In genomic region chr3:68616363-68616762, GRCm38 (mm10) we compare ENCODE assay signal across 26 mouse cellular contexts.
DNase-seq lines count a peak whose midpoint lies in the region; ATAC-seq lines count a peak whose summit lies in the region.
"Had no signal": no experiment of that assay in that cellular context is flagged by ENCODE, and none has a peak within 500 bp of the region (broad histone marks: within the 10 kb centered on the region; RNA-seq: fewer than 3 reads in every experiment).

No protein-coding gene starts in this region.

- peaks cover 6% of the 10 kb centered on the region for H3K27me3 ChIP-seq in megakaryocyte, embryonic 14.5 days (replicated peaks)
- no peaks in the 10 kb centered on the region for H3K27me3 ChIP-seq in liver, embryonic 13.5 days
- H3K27me3 ChIP-seq in kidney, embryonic 15.5 days: no peaks in the 10 kb centered on the region
- H3K27me3 ChIP-seq: embryonic facial prominence, embryonic 13.5 days; forebrain, embryonic 12.5 days; intestine, embryonic 15.5 days; limb, embryonic 15.5 days; lung, embryonic 15.5 days; neural tube, embryonic 13.5 days had no signal

- peaks cover 7% of the 10 kb centered on the region for H3K36me3 ChIP-seq in megakaryocyte, embryonic 14.5 days (replicated peaks; ENCODE audit: low read length)
- no peaks in the 10 kb centered on the region for H3K36me3 ChIP-seq in liver, embryonic 13.5 days
- H3K36me3 ChIP-seq in kidney, embryonic 15.5 days: peaks cover 6% of the 10 kb centered on the region
- H3K36me3 ChIP-seq: embryonic facial prominence, embryonic 13.5 days; intestine, embryonic 15.5 days; limb, embryonic 15.5 days had no signal

- no peak overlapping the region for H3K9ac ChIP-seq in liver, embryonic 13.5 days
- H3K9ac ChIP-seq in kidney, embryonic 15.5 days: no peak overlapping the region
- H3K9ac ChIP-seq: embryonic facial prominence, embryonic 13.5 days; forebrain, embryonic 12.5 days; intestine, embryonic 15.5 days; limb, embryonic 15.5 days; lung, embryonic 15.5 days; neural tube, embryonic 13.5 days had no signal

- peak overlapping the region; percentile 33 for H3K4me3 ChIP-seq in megakaryocyte, embryonic 14.5 days (replicated peaks)
- H3K4me3 ChIP-seq in liver, embryonic 13.5 days (replicated peaks): no peak overlapping the region
- no peak overlapping the region for H3K4me3 ChIP-seq in kidney, embryonic 15.5 days (replicated peaks)
- H3K4me3 ChIP-seq: embryonic facial prominence, embryonic 13.5 days; erythroblast, embryonic 14.5 days; forebrain, embryonic 12.5 days; intestine, embryonic 15.5 days; left cerebral cortex, adult 2 months; limb, embryonic 15.5 days; lung, embryonic 15.5 days; myocyte; neural tube, embryonic 13.5 days had no signal

- peaks cover 47% of the 10 kb centered on the region for H3K4me1 ChIP-seq in megakaryocyte, embryonic 14.5 days
- peaks cover 11% of the 10 kb centered on the region for H3K4me1 ChIP-seq in liver, embryonic 13.5 days (replicated peaks)
- peaks cover 11% of the 10 kb centered on the region; the same call in 1 of the 2 replicates for H3K4me1 ChIP-seq in kidney, embryonic 15.5 days
- H3K4me1 ChIP-seq: embryonic facial prominence, embryonic 13.5 days; intestine, embryonic 15.5 days; limb, embryonic 15.5 days; lung, embryonic 15.5 days had no signal

- 14% methylated on average over 12 of the region's 12 CpGs for WGBS in liver, embryonic 13.5 days (ENCODE audit: insufficient replicate concordance)
- 79% methylated on average over 12 of the region's 12 CpGs for WGBS in kidney, embryonic 15.5 days

- peak; percentile 8 for DNase-seq in cerebellum, adult 9-11 months
- DNase-seq in cerebellum, adult 18-20 months: no peak
- DNase-seq in liver, embryonic 13.5 days: peak; percentile 18
- no peak for DNase-seq in ovary, adult 18-20 months (ENCODE audit: low spot score)
- no peak for DNase-seq in kidney, postnatal 4 days
- DNase-seq: adrenal gland, postnatal 14 days; cerebellum, postnatal 14 days; embryo, embryonic 11 days; gastrocnemius, postnatal 36 days; left cerebral cortex, postnatal 4 days; right cerebral cortex, adult 18-20 months; right cerebral cortex, postnatal 4 days had no signal

- H3K27ac ChIP-seq in liver, embryonic 13.5 days: no peak overlapping the region
- H3K27ac ChIP-seq in kidney, embryonic 15.5 days: no peak overlapping the region
- H3K27ac ChIP-seq: embryonic facial prominence, embryonic 13.5 days; forebrain, embryonic 12.5 days; intestine, embryonic 15.5 days; left cerebral cortex, adult 2 months; limb, embryonic 15.5 days; lung, embryonic 15.5 days; neural tube, embryonic 13.5 days had no signal

- peak overlapping the region; percentile 6; the same call in 1 of the 2 replicates for H3K4me2 ChIP-seq in liver, embryonic 13.5 days
- H3K4me2 ChIP-seq in kidney, embryonic 15.5 days: no peak overlapping the region
- H3K4me2 ChIP-seq: embryonic facial prominence, embryonic 13.5 days; forebrain, embryonic 12.5 days; intestine, embryonic 15.5 days; limb, embryonic 15.5 days; lung, embryonic 15.5 days; neural tube, embryonic 13.5 days had no signal

- ATAC-seq in megakaryocyte, adult 5-6 weeks (ENCODE audit: poor library complexity, severe bottlenecking): no peak
- ATAC-seq in liver, embryonic 13.5 days (ENCODE audit: low read depth): peak; percentile 70
- ATAC-seq in kidney, embryonic 15.5 days (replicated peaks; ENCODE audit: low FRiP score): no peak
- ATAC-seq: hindbrain, embryonic 16.5 days; intestine, embryonic 15.5 days; midbrain, embryonic 16.5 days had no signal

- no peaks in the 10 kb centered on the region for H3K9me3 ChIP-seq in megakaryocyte, embryonic 14.5 days
- H3K9me3 ChIP-seq in liver, embryonic 13.5 days (replicated peaks): no peaks in the 10 kb centered on the region
- no peaks in the 10 kb centered on the region for H3K9me3 ChIP-seq in kidney, embryonic 15.5 days (replicated peaks)
- H3K9me3 ChIP-seq: embryonic facial prominence, embryonic 13.5 days; forebrain, embryonic 12.5 days; intestine, embryonic 15.5 days; limb, embryonic 15.5 days; lung, embryonic 15.5 days; neural tube, embryonic 13.5 days had no signal

Comparison
In these comparisons a context has a peak if more than half of its experiments do, and no peak if none do; other contexts are left out.
1. DNase-seq: peak in cerebellum, adult 9-11 months (single experiment) and liver, embryonic 13.5 days (single experiment); none in cerebellum, adult 18-20 months (0 of 2), ovary, adult 18-20 months (single experiment) and kidney, postnatal 4 days (0 of 2).